Mouse (Mus musculus) lung, postnatal 36 days (tissue): ENCODE measurements around the gene Psme3.

Experiments used
- DNase-seq: peaks from one replicate; pipeline ENCODE4 v3.0.0; 2022; ENCODE audit warnings: mixed read lengths

The Psme3 gene

GRCm38 (mm10) chr11:101315665-101316500 is at the start of gene Psme3:
TSS of gene Psme3 (plus strand) at chr11:101316213.
- peak; percentile 94 for DNase-seq

DNA sequence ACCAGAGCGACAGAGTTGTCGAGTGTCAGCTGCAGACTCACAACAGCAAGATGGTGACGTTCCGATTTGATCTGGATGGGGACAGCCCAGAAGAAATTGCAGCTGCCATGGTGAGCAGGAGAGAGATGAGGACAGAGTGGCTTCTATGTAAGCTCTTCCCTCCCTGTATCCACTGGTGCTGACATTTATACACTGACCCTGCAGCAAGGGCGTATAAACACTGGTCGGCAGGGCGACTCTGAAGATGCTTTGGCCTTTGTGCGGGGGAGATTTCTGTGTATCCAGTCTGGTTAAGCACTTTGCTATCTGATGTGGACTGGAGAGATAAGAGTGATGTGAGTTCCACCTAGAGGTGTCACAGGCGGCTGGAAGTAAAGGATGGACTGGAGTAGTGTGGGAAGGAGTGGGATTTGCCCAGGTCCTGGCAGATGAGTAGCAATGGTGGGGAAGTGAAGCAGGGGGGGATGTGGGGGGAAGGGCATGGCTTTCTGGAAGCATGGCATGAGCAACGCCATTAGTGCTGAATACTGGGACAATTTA is 46.4 kb upstream of the Psme3 start:
- DNase-seq, result no peak

GRCm38 (mm10) chr11:101272446-101272845 is 43.6 kb upstream of the Psme3 start:
- no peak for DNase-seq

DNA sequence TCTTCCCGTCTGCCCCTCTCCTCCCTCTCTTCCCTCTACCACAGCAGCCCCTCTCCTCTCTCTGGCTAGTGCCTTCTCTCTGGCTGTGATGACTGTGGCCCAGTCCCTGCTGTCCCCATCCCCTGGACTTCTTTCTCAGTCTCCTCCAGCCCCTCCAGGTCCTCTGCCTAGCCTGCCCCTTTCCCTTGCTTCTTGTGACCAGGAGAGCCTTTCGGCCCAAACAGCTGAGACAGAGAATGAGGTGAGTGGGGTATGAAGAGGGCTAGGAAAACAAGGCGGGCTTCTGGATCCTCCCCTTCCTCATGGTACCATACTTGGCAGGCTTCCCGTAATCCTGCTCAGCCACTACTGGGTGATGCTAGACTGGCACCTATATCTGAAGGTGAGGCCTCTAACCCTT is 40.7 kb upstream of the Psme3 start:
- DNase-seq, result no peak

DNA sequence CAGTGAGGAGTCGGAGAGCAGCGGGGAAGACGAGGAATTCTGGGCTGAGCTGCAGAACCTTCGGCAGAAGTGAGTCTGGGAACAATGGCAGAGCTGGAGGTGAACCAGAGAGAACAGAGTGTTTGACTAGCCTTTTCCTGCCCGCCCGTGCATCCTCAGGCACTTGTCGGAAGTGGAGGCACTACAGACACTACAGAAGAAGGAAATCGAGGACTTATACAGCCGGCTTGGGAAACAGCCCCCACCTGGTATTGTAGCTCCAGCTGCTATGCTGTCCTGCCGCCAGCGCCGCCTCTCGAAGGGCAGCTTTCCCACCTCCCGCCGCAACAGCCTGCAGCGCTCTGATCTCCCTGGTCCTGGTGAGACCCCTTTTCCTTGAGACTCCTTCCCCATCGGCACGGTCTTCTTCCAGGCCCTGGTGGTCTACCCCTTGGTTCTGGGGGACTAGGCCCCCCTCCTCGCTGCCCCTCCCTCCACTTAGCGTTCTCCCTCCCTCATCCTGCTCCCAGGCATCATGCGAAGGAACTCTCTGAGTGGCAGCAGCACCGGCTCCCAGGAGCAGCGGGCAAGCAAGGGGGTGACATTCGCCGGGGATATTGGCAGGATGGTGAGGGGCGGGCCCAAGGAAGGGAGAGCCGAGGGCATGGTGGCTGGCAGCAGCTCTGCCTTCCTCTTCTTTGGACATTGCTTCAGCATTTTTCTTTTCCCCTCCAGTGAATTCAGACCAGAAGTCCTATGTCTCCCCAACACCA is 39.5 kb upstream of the Psme3 start:
- DNase-seq, result no peak

DNA sequence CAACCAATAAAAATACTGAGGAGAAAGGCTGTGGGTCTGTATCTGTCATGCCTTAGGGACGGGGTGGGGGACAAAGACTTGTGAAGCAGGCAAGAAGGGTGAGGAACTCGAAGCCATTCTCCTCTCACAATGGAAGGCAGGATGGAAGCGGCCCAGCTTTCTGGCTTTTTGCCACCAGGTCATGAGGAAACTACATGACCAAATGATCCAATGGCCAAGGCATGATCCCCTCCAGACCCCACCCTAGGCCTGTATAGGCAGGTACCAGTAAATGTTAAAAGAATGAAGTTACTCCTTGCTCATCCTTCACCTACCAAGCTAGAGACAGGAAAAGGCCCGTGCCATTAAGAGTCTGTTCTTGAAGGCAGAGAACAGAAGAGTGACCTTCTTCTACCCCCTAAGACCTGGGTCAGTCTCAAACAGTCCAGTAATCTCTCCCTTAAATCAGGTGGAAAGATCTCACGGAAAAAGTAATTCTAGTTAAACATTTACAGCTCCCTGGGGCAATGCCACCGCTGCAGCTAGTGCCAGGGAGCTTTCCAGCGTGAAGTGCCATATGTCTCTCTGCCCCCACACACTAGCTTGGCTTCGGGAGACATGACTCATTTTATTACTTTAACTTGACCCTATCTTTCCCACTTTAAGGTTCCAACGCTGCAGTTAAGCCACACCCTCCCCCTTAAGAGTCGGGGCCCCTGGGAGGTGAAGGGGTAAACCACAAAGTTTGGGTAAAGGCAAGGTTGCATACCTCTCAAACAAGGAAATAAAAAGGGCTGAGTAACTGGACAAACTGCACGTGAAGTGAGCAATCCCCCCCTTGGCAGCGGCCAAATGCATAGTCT is 38.4 kb upstream of the Psme3 start:
- DNase-seq, result peak; percentile 65

GRCm38 (mm10) chr11:101278223-101279192 is 37.5 kb upstream of the Psme3 start, which contains the start of the genes Cntd1 and Coa3:
TSS of gene Cntd1 (plus strand) at chr11:101279012.
TSS of gene Coa3 (minus strand) at chr11:101279114.
- peak; percentile 94 for DNase-seq

- no peak for DNase-seq
These were observed 36.8 kb upstream of the Psme3 start for GRCm38 (mm10) chr11:101279193-101279569.

DNA sequence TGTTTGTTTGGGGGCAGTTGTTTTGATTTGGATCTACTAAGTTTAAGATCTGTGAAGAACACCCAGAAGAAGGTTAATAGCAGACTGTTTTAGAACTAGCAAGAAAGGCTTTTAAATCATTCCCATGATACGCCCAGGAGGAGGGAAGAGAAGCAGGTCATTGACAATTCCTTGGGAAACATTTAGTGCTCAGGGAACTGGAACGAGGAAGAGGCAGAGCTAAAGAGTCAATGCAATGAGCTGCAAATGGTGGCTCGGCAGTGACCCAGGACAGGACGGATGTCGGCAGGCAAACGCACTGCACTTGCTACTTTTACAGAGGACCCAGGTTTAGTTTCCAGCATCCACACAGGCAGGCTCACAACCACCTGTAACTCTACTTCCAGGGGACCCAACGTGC is 35.2 kb upstream of the Psme3 start:
- no peak for DNase-seq

DNA sequence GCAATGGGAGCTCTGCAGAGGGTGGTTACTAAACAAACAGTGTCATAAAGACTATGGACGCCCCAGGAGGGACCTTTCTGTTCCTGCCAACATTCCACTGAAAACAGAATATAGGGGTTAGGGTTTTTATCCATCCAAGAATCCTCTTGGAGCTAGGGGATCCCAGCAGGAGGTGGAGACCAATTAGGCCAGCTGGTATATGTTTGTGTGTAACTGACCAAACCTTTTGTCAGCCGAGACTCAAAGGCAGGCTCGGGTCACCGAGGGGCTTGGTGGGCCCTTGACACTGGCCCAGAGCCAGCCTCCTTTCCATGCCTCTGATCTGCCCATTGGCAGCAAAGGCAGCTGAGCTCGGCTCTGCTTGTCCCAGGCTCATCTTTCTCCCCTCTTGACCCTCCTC is 33.1 kb upstream of the Psme3 start:
- DNase-seq, result no peak

GRCm38 (mm10) chr11:101283805-101284204 is 32.2 kb upstream of the Psme3 start:
- no peak for DNase-seq

GRCm38 (mm10) chr11:101287306-101287705 is 28.7 kb upstream of the Psme3 start:
- DNase-seq, result peak; percentile 76

DNA sequence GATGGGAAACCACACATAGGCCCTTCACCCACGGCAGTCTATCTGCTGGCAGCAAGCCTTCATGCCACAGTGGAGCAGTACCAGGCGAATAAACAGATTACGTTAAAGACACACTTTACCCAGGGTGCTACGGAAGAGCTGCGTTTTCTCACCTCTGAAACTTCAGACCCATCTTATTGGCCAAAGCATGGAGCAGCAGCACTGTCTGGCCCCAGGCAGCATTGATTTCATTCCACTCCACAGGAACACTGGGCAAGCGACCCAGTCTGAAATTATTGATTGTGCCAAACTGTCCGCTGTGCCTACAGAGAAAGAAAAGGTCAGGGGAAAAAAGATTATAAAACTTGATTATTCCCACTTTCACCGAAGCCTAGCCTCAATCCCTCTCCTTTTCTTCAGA is 24.8 kb upstream of the Psme3 start:
- DNase-seq, result no peak

- no peak for DNase-seq
These were observed 20.8 kb upstream of the Psme3 start for GRCm38 (mm10) chr11:101295191-101295590.

DNA sequence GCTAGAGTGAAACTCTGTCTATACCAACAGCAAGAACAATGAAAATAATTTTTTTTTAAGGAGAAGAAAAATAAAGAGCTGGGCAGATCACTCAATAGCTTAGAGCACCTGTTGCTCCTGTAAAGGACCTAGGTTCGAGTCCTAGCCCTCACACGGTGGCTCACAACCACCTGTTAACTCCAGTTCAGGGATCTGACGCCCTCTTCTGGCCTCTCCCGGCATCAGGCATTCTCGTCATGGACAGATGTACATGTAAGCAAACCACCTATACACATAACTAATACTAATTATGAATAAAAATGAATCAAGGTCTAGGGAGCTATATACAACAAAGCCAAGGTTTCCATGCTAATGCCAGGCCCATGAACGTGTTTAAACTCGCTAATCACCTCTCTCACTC is 15.1 kb upstream of the Psme3 start:
- DNase-seq, result no peak

DNA sequence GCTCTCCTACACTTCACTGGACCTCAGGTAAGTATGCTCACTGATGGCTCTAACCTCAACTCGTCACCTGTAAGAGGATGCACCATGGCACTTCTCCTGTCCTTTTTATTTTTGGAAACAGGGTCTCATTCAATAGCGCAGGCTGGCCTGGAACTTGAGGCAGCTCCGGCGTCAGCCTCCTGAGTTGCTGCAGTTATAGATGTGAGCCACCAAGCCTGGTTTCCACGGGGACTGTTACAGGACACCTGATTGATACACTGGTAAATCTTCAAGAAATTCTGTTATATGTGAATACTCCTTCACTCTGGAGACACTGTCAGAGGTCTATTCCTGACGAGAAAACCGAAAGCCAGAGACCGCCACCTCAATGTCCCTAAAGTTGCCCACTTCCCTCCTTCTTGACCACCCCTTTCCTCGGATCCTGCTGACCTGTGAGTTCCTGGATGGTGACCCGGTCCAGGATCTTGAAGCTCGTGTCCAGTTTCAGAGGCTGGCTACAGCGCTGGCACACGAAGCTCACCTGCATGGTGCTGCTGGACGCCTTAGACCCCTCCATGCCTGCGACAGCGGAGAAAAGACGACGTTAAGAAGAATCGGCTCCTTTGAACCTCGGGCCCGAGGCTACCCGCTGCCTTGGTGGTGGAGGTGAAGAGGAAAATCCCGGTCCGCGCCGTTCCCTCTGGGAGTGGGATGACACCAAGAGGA is 14.6 kb upstream of the Psme3 start:
- DNase-seq, result no peak

DNA sequence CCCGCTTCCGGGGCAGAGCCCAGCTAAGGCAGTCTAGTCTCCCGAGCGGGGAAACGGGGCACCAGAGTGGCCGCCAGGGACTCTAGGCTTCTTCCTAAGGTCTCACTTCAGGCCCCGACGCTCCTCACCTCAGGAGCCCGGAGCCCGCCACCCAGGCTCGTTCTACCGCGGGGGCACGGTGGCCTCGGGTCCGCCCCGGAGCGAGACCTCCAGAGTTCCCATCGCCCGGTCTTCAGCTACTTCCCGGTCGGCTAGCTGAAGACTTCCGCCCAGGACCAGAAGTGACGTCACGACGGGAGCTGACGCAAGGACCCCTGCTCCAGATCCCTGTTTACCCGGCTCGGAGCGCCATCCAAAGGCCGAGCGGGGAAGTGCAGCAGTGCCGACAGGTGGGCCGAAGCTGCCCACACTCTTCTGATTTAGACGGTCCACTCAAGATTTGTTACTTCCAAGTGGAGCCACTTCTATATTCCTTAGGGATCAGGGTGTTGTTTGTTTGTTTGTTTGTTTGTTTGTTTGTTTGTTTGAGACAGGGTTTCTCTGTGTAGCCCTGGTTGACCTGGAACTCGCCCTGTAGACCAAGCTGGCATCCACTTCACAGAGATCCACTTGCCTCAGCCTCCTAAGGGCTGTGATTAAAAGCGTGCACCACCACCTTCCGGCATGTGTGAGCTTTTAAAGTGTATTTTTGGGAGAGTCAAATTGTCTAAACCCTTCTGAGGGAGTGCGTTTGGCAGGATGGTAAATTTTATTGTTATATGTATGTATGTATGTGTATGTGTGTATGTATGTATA is 13.8 kb upstream of the Psme3 start, which contains the start of gene Becn1:
Gene Becn1 (minus strand): TSS at position 283 of the 795 bp plus-strand sequence.
- DNase-seq, result peak; percentile 99

- DNase-seq, result no peak
These were observed 8.3 kb upstream of the Psme3 start for GRCm38 (mm10) chr11:101307744-101308143.

DNA sequence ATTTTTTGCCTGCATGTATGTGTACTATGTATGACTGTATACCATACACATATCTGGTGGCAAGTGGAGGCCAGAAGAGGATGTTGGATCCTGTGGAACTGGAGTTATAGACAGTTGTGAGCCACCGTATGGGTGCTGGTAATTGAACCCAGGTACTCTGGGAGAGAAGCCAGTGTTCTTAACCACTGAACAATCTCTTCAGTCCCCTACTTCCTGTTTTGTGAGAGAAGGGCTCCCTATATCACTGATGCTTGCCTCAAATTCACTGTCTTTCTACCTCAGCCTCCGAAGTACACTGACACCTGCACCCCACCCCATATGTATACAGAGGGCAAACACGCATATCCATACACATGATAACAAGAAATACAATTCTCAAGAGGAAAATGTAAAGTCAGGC is 4.9 kb upstream of the Psme3 start:
- no peak for DNase-seq

GRCm38 (mm10) chr11:101312150-101312549 is 3.9 kb upstream of the Psme3 start:
- DNase-seq, result no peak
